14 mouse cellular contexts compared by ENCODE assay signal in genomic region chr13:95965162-95965561, GRCm38 (mm10).
A peak's percentile ranks its signal among the peaks of the same experiment; 100 is the strongest.
DNase-seq lines count a peak whose midpoint lies in the region; ATAC-seq and TF ChIP-seq lines count a peak whose summit lies in the region.
"Had no signal": no experiment of that assay in that cellular context is flagged by ENCODE, and none has a peak within 500 bp of the region (broad histone marks: within the 10 kb centered on the region; RNA-seq: fewer than 3 reads in every experiment).

No protein-coding gene starts in this region.

- H3K4me1 ChIP-seq in lung, postnatal 0 days (ENCODE audit: insufficient read depth, low read depth, low read length), result no peaks in the 10 kb centered on the region
- H3K4me1 ChIP-seq in liver, postnatal 0 days (ENCODE audit: insufficient read depth), result peaks cover 39% of the 10 kb centered on the region
- H3K4me1 ChIP-seq in midbrain, embryonic 14.5 days (ENCODE audit: control insufficient read depth, insufficient read depth, low read length), result peaks cover 17% of the 10 kb centered on the region

- DNase-seq in lung, postnatal 0 days (ENCODE audit: low spot score), result no peak
- DNase-seq in lung, postnatal 14 days, result no peak
- peak; percentile 75 for DNase-seq in c-Kit-positive CD71-positive TER-119-positive erythroid progenitor cells, embryonic 14.5 days (ENCODE audit: low spot score)
- peak; percentile 49 for DNase-seq in liver, postnatal 0 days
- DNase-seq in frontal cortex, postnatal 10 days (ENCODE audit: low spot score in 2 of 2), result no peak
- no peak for DNase-seq in midbrain, embryonic 14.5 days
- no peak for DNase-seq in gastrocnemius, postnatal 4 days (ENCODE audit: low spot score in 2 of 2)
- DNase-seq: adrenal gland, adult 2 months; cerebellum, postnatal 10 days; kidney, adult 2 months; right cerebral cortex, postnatal 4 days; thymus, adult 18-20 months had no signal

- TF ChIP-seq CTCF in lung, postnatal 0 days (IDR thresholded peaks at IDR 0.05), result no peak
- peak; percentile 36 for TF ChIP-seq CTCF in liver, postnatal 0 days (IDR thresholded peaks at IDR 0.05; ENCODE audit: low read depth)

- WGBS in lung, postnatal 0 days, result 49% methylated on average over 10 of the region's 10 CpGs
- WGBS in liver, postnatal 0 days (ENCODE audit: insufficient replicate concordance), result 46% methylated on average over 10 of the region's 10 CpGs
- 85% methylated on average over 10 of the region's 10 CpGs for WGBS in midbrain, embryonic 14.5 days

- H3K4me2 ChIP-seq in lung, postnatal 0 days (replicated peaks; ENCODE audit: low read depth, low read length), result no peak overlapping the region
- peak overlapping the region; percentile 59 for H3K4me2 ChIP-seq in liver, postnatal 0 days (ENCODE audit: low read depth, low read length)
- H3K4me2 ChIP-seq in midbrain, embryonic 14.5 days (ENCODE audit: low read length), result no peak overlapping the region
- H3K4me2 ChIP-seq: lung, embryonic 15.5 days had no signal

- H3K36me3 ChIP-seq in lung, postnatal 0 days (ENCODE audit: insufficient read depth, low read length), result no peaks in the 10 kb centered on the region
- H3K36me3 ChIP-seq in liver, postnatal 0 days (replicated peaks; ENCODE audit: insufficient read depth, low read length), result no peaks in the 10 kb centered on the region
- no peaks in the 10 kb centered on the region for H3K36me3 ChIP-seq in midbrain, embryonic 14.5 days (ENCODE audit: control insufficient read depth, insufficient read depth, low read length)
- H3K36me3 ChIP-seq: lung, embryonic 15.5 days had no signal

- H3K9ac ChIP-seq in lung, postnatal 0 days (replicated peaks; ENCODE audit: low read depth), result no peak overlapping the region
- H3K9ac ChIP-seq in liver, postnatal 0 days (replicated peaks), result 0 out of 2 replicates have a peak overlapping the region, but pooled peaks have one; percentile 3
- H3K9ac ChIP-seq in midbrain, embryonic 14.5 days (replicated peaks; ENCODE audit: low read length), result no peak overlapping the region
- H3K9ac ChIP-seq: lung, embryonic 15.5 days had no signal

- peak; percentile 19; the same call in 1 of the 2 replicates for ATAC-seq in lung, postnatal 0 days
- ATAC-seq in erythroblast, adult 5-6 weeks (replicated peaks; ENCODE audit: low FRiP score, poor library complexity, severe bottlenecking), result peak; percentile 86
- ATAC-seq in liver, postnatal 0 days, result peak; percentile 90
- ATAC-seq in midbrain, embryonic 14.5 days (ENCODE audit: low FRiP score, low TSS enrichment), result no peak

- no peak overlapping the region for H3K4me3 ChIP-seq in lung, postnatal 0 days (ENCODE audit: low read depth, low read length)
- no peak overlapping the region for H3K4me3 ChIP-seq in liver, postnatal 0 days (ENCODE audit: low read depth, low read length)
- no peak overlapping the region for H3K4me3 ChIP-seq in midbrain, embryonic 14.5 days (replicated peaks; ENCODE audit: low read depth, low read length)
- H3K4me3 ChIP-seq: lung, embryonic 15.5 days had no signal

- no peaks in the 10 kb centered on the region for H3K9me3 ChIP-seq in lung, postnatal 0 days (ENCODE audit: low read length)
- no peaks in the 10 kb centered on the region for H3K9me3 ChIP-seq in liver, postnatal 0 days (ENCODE audit: low read length)
- no peaks in the 10 kb centered on the region for H3K9me3 ChIP-seq in midbrain, embryonic 14.5 days (ENCODE audit: control insufficient read depth, low read length)
- H3K9me3 ChIP-seq: lung, embryonic 15.5 days had no signal

- H3K27ac ChIP-seq in lung, postnatal 0 days (ENCODE audit: low read length), result no peak overlapping the region
- peak overlapping the region; percentile 73 for H3K27ac ChIP-seq in liver, postnatal 0 days (ENCODE audit: low read depth)
- no peak overlapping the region for H3K27ac ChIP-seq in midbrain, embryonic 14.5 days (replicated peaks; ENCODE audit: low read depth, low read length)
- H3K27ac ChIP-seq: lung, embryonic 15.5 days had no signal

- no peak for TF ChIP-seq EP300 in lung, postnatal 0 days (IDR thresholded peaks at IDR 0.05)
- TF ChIP-seq EP300 in liver, postnatal 0 days (IDR thresholded peaks at IDR 0.05; ENCODE audit: low read depth), result peak; percentile 93

- no peaks in the 10 kb centered on the region for H3K27me3 ChIP-seq in lung, postnatal 0 days (replicated peaks; ENCODE audit: insufficient read depth, low read length)
- no peaks in the 10 kb centered on the region for H3K27me3 ChIP-seq in liver, postnatal 0 days (ENCODE audit: insufficient read depth, low read length)
- no peaks in the 10 kb centered on the region for H3K27me3 ChIP-seq in midbrain, embryonic 14.5 days (ENCODE audit: control insufficient read depth, insufficient read depth, low read length)
- H3K27me3 ChIP-seq: lung, embryonic 15.5 days had no signal

Comparison
In these comparisons a context has a peak if more than half of its experiments do, and no peak if none do; other contexts are left out.
1. DNase-seq: peak in c-Kit-positive CD71-positive TER-119-positive erythroid progenitor cells, embryonic 14.5 days (single experiment) and liver, postnatal 0 days (single experiment); none in lung, postnatal 0 days (single experiment), lung, postnatal 14 days (single experiment), frontal cortex, postnatal 10 days (0 of 2), midbrain, embryonic 14.5 days (single experiment) and gastrocnemius, postnatal 4 days (0 of 2).